Mouse (Mus musculus): ENCODE data around the gene Xylt1. TPM values are rescaled to one million over a fixed set of nuclear protein-coding genes. Genes with fewer than 3 reads are reported as not detected.

Xylt1 gene
- total RNA-seq, 2 experiments from 2014 or later: 3.9 to 4.3 TPM

- DNase-seq: no peak
- intact Hi-C loops (cut with DNase I): no loop called here
Observed at GRCm38 (mm10) chr7:117429895-117430294, 49.1 kb downstream of the Xylt1 start.

DNA sequence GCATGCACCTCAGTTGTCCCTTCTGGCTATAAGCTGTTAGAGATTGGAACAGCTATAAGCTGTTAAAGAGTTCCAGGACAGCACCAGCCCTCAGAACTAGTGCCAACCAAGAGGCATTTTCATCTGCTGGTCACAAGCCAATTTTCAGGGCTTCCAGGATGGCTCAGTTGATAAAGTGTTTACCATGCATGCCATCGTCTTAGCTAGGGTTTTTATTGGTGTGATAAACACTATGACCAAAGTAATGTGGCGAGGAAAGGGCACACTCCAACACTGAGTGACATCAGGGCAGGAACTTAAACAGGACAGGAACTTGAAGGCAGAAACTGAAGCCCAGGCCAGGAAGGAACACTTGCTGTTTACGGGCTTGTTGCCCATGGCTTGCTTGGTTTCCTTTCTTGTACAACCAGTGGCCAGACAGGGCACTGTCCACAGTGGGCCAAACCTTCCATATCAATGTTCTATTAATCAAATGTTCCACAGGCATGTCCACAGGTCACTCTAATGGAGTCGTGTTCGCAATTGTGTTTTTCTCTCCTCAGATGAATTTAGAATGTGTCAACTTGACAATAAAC is 49.7 kb downstream of the Xylt1 start:
- DNase-seq: no peak
- intact Hi-C loops (cut with DNase I): no loop called here

DNA sequence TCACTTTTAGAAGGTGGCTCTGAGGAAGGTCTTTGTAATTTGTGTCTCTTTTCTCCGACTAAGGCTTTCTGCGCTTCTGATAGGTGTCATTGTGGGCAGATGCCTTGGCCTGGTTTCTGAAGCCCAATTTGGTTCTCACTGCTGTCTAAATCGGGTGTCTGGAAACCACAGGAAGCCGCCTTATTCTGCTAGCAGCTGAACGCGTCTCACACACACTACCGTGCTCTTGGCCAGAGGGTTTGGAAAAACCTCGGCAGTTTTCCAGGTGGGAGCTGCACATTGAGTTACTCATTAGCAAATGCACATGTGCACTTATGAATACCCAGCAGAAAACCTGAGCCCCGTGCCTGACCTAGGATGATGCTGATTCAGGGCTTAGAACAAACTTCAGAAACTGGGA is 52.9 kb downstream of the Xylt1 start:
- intact Hi-C loops (cut with DNase I): no loop called here
- DNase-seq: peak; percentile 12 to 27

GRCm38 (mm10) chr7:117435091-117435490 is 54.3 kb downstream of the Xylt1 start:
- intact Hi-C loops (cut with DNase I): loop anchor here (5.0 kb wide), 1 partner anchor 47 kb away; no protein-coding TSS in a partner anchor
- no peak for DNase-seq

- peak; percentile 14 to 19 for DNase-seq
- intact Hi-C loops (cut with DNase I): loop anchor here (5.0 kb wide), 1 partner anchor 46 kb away; no protein-coding TSS in a partner anchor
Observed at GRCm38 (mm10) chr7:117435730-117436441, 55.1 kb downstream of the Xylt1 start.

GRCm38 (mm10) chr7:117436892-117437291 is 56.1 kb downstream of the Xylt1 start:
- intact Hi-C loops (cut with DNase I): loop anchor here (5.0 kb wide), 1 partner anchor 45 kb away; no protein-coding TSS in a partner anchor
- DNase-seq: no peak

DNA sequence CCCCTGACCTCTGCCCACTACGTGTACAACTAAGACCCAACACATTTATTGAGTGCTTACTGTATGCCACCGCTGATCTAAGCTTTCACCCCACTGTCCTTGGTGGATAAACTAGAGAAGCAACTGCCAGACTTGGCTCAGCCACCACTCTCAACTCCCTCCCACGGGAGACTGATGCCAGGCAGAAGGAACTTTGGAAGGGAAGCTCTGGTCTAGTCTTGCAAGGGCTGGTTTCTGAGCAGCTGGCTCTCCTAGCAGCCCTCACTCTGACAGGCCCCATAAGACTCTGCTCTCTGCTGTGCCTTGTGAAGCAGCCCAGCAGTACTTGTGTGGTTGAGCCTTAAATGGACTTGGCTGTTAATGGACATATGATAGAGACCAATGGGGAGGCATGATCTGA is 60.2 kb downstream of the Xylt1 start:
- intact Hi-C loops (cut with DNase I): no loop called here
- no peak for DNase-seq

- DNase-seq: no peak
- intact Hi-C loops (cut with DNase I): no loop called here
Observed at GRCm38 (mm10) chr7:117442639-117443038, 61.9 kb downstream of the Xylt1 start.

GRCm38 (mm10) chr7:117443215-117443614 is 62.4 kb downstream of the Xylt1 start:
- intact Hi-C loops (cut with DNase I): no loop called here
- no peak for DNase-seq

GRCm38 (mm10) chr7:117445471-117445870 is 64.7 kb downstream of the Xylt1 start:
- intact Hi-C loops (cut with DNase I): no loop called here
- no peak for DNase-seq

GRCm38 (mm10) chr7:117449605-117450004 is 68.8 kb downstream of the Xylt1 start:
- intact Hi-C loops (cut with DNase I): no loop called here

GRCm38 (mm10) chr7:117451212-117451611 is 70.4 kb downstream of the Xylt1 start:
- no peak for DNase-seq
- intact Hi-C loops (cut with DNase I): no loop called here

More at GRCm38 (mm10) chr7:117449605-117450004, 68.8 kb downstream of the Xylt1 start:
- no peak for DNase-seq

GRCm38 (mm10) chr7:117452269-117452668 is 71.5 kb downstream of the Xylt1 start:
- intact Hi-C loops (cut with DNase I): no loop called here
- DNase-seq: no peak

GRCm38 (mm10) chr7:117454789-117455548 is 74.2 kb downstream of the Xylt1 start:
- DNase-seq: no peak
- intact Hi-C loops (cut with DNase I): no loop called here

DNA sequence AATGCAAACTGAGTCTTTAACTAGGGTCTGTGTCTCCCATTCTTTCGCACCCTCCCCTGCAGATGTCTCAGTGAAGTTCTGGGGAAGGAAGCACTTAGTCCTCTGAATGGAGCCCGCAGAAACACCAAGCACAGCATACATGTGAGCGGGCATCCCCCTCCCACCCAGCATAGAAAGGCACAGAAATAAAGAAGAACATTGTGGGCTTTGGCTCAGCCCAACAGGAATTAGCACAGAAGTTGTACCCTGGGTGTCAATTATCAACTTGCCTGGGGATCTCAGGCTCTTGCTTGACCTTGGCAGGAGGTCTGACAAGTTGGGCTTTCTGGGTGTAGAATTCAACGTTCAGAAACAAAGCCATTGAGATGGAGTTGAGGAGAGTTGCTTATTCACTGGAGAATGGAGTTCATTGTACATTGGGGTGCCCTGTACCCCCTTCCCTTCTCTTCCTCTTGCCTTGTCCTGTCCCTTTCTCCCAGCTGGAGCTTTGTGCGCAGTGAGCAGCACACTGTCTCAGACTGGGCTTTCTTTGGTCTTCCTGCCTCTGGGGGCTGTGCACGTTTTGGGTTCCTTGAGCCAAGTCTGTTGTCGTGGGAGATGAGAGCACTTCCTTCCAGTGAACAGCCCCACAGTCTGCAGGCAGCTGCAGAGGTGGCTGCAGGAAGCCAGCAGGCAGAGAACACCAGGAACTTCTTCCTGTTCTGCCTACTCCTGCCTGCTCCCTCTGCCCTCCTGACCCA is 81.6 kb downstream of the Xylt1 start:
- DNase-seq: peak; percentile 54 to 61
- intact Hi-C loops (cut with DNase I): no loop called here

GRCm38 (mm10) chr7:117464956-117465355 is 84.2 kb downstream of the Xylt1 start:
- DNase-seq: no peak
- intact Hi-C loops (cut with DNase I): no loop called here

GRCm38 (mm10) chr7:117466006-117466780 is 85.4 kb downstream of the Xylt1 start:
- intact Hi-C loops (cut with DNase I): no loop called here
- no peak for DNase-seq

DNA sequence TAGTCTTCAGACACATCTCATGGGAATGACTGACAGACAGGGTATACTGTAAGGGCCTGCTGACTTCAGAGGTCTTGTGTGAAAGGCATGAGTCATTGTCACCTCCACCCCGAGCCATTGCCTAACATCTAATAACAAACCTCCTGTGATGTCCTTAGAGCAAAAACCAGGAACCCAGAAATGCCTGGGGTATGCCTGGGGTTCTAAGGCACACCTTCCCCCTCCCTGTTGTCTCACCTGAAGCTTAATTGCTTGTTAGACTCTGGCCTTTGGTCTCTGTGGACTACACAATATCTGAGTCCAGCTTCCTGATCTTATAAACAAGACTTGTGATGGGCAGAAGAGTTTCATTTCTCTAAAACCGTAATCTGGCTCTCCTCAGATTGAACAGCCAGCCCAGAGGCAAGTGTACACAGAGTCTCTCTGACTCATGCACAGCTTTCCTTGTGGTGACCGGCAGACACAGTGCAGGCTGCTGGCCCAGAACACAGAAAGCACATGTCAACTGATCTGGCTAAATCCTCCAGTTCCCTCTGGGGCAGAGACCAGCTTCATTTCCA is 89.5 kb downstream of the Xylt1 start:
- intact Hi-C loops (cut with DNase I): loop anchor here (5.0 kb wide), 1 partner anchor 88 kb away; the partner anchor contains the start of gene Xylt1
- DNase-seq: peak; percentile 44 to 50

- DNase-seq: no peak
- intact Hi-C loops (cut with DNase I): loop anchor here (5.0 kb wide), 1 partner anchor 90 kb away; the partner anchor contains the start of gene Xylt1
Observed at GRCm38 (mm10) chr7:117472055-117472780, 91.4 kb downstream of the Xylt1 start.

Data from heart, postnatal 14 days (tissue).